Mouse (Mus musculus) effector memory CD4-positive, alpha-beta T cell, adult 5 months (primary cell): Measurements from ENCODE around the gene Tex14. TPM values are rescaled to one million over a fixed set of nuclear protein-coding genes. Genes with fewer than 3 reads are reported as not detected.

ENCODE experiments used
- polyA plus RNA-seq: library from polyadenylated mRNA; unstranded; fragments of 100-300 nt; shearing (Covaris generic); gene quantifications from one replicate; pipeline ENCODE4 v1.2.1, GENCODE M21; 2017

The Tex14 gene
- 0.41 TPM for polyA plus RNA-seq

GRCm38 (mm10) chr11:87404876-87405275, at the start of gene Tex14, which contains the start of gene Rad51c:
Gene Tex14, plus strand, starts transcription at chr11:87405065.
Gene Rad51c, minus strand, starts transcription at chr11:87404954.

GRCm38 (mm10) chr11:87358331-87359261, 46.3 kb upstream of the Tex14 start, which contains the start of gene Ppm1e:
Gene Ppm1e, minus strand, starts transcription at chr11:87359023.

GRCm38 (mm10) chr11:87566501-87566900, 161.6 kb downstream of the Tex14 start, which contains the start of gene Gm11492:
Gene Gm11492, plus strand, starts transcription at chr11:87566653.

GRCm38 (mm10) chr11:87568255-87568953, 163.5 kb downstream of the Tex14 start, which contains the start of gene Sept4:
Gene Sept4, plus strand, starts transcription at chr11:87568903.

GRCm38 (mm10) chr11:87591526-87592353, 186.9 kb downstream of the Tex14 start, which contains the start of gene Mtmr4:
Gene Mtmr4, plus strand, starts transcription at chr11:87592162.

Other genes starting within 250 kb of the Tex14 start
- not detected for gene Ppm1e, start 46.0 kb upstream of the Tex14 start, polyA plus RNA-seq
- 1.6 TPM for gene Rad51c, start 111 bp upstream of the Tex14 start, polyA plus RNA-seq
- not detected for gene Gm11492, start 161.6 kb downstream of the Tex14 start, polyA plus RNA-seq
- 2.2 TPM for gene Sept4, start 163.8 kb downstream of the Tex14 start, polyA plus RNA-seq
- 16.5 TPM for gene Mtmr4, start 187.1 kb downstream of the Tex14 start, polyA plus RNA-seq
- gene Hsf5, start 212.1 kb downstream of the Tex14 start, polyA plus RNA-seq = not detected